Mouse (Mus musculus) kidney, adult 11 months (tissue): ENCODE data around the gene Atg9a.

Experiments
- DNase-seq: peaks from one replicate; pipeline ENCODE4 v3.0.0; 2022

Atg9a gene

GRCm38 (mm10) chr1:75160256-75160617 lies 31.8 kb downstream of the Atg9a start:
- DNase-seq = no peak

GRCm38 (mm10) chr1:75159540-75160255 lies 32.3 kb downstream of the Atg9a start:
- no peak for DNase-seq

GRCm38 (mm10) chr1:75158990-75159389 lies 33.0 kb downstream of the Atg9a start:
- DNase-seq = no peak

- no peak for DNase-seq
Measured at GRCm38 (mm10) chr1:75155837-75156236, 36.2 kb downstream of the Atg9a start.

GRCm38 (mm10) chr1:75148727-75149126 lies 43.3 kb downstream of the Atg9a start:
- no peak for DNase-seq

GRCm38 (mm10) chr1:75147411-75148135 lies 44.4 kb downstream of the Atg9a start:
- peak; percentile 68 for DNase-seq

- DNase-seq = no peak
Measured at GRCm38 (mm10) chr1:75145589-75145988, 46.4 kb downstream of the Atg9a start.

GRCm38 (mm10) chr1:75142301-75143261 lies 49.4 kb downstream of the Atg9a start, which contains the start of the genes Cnppd1 and Retreg2:
Gene Cnppd1 (minus strand): TSS chr1:75142711.
Gene Retreg2 (plus strand): TSS chr1:75142778.
- DNase-seq = peak; percentile 96

- peak; percentile 66 for DNase-seq
Measured at GRCm38 (mm10) chr1:75141486-75142190, 50.4 kb downstream of the Atg9a start.

- peak; percentile 60 for DNase-seq
Measured at GRCm38 (mm10) chr1:75140601-75141190, 51.3 kb downstream of the Atg9a start.

GRCm38 (mm10) chr1:75138448-75138847 lies 53.5 kb downstream of the Atg9a start:
- DNase-seq = no peak

GRCm38 (mm10) chr1:75136730-75137129 lies 55.3 kb downstream of the Atg9a start:
- no peak for DNase-seq

GRCm38 (mm10) chr1:75136293-75136692 lies 55.7 kb downstream of the Atg9a start:
- DNase-seq = no peak

GRCm38 (mm10) chr1:75133421-75134207 lies 58.4 kb downstream of the Atg9a start, which contains the start of gene Slc23a3:
Gene Slc23a3 (minus strand): TSS chr1:75133890.
- DNase-seq = peak; percentile 81
